Mouse (Mus musculus): ENCODE data around the gene Dync2h1.

GRCm38 (mm10) chr9:7041231-7041630, 143.0 kb downstream of the Dync2h1 start:
- TF ChIP-seq POLR2A (IDR thresholded peaks at IDR 0.05; ENCODE audit: borderline replicate concordance, extremely low read depth, insufficient read depth, insufficient read length, poor library complexity, severe bottlenecking) (no peak), CTCF (IDR thresholded peaks at IDR 0.05; ENCODE audit: borderline replicate concordance, extremely low read depth, insufficient read depth, insufficient read length) (no peak)
